Mouse (Mus musculus) sigmoid colon, adult 10 weeks (tissue): ENCODE results near the gene Olfr195. TPM values are rescaled to one million over a fixed set of nuclear protein-coding genes. Genes with fewer than 3 reads are reported as not detected.

Source experiments
- polyA plus RNA-seq: library from polyadenylated mRNA; stranded (reverse); fragments of 350-450 nt; fragmentation: Illumina TruSeq; extraction: RNeasy Lipid Tissue Mini Kit (QIAGEN cat#74804); gene quantifications from one replicate; pipeline ENCODE4 v1.2.3, GENCODE M21; 2014; ENCODE audit warnings: low read depth, low replicate concordance

Gene Olfr195
- not detected for polyA plus RNA-seq

GRCm38 (mm10) chr16:59146746-59147145, at the start of gene Olfr195:
Gene Olfr195, plus strand, starts transcription at chr16:59147046.

GRCm38 (mm10) chr16:59111781-59112180, 35.1 kb upstream of the Olfr195 start, which contains the start of gene Olfr193:
Gene Olfr193, minus strand, starts transcription at chr16:59111881.

GRCm38 (mm10) chr16:59120969-59121368, 25.9 kb upstream of the Olfr195 start, which contains the start of gene Olfr194:
Gene Olfr194, minus strand, starts transcription at chr16:59121069.

GRCm38 (mm10) chr16:59170354-59170753, 23.5 kb downstream of the Olfr195 start, which contains the start of gene Olfr196:
Gene Olfr196, minus strand, starts transcription at chr16:59170454.

Other genes with a start within 250 kb of the Olfr195 start
- not detected for gene Olfr181, start 218.3 kb upstream of the Olfr195 start, polyA plus RNA-seq
- gene Olfr180, start 217.7 kb upstream of the Olfr195 start, polyA plus RNA-seq = not detected
- not detected for gene Olfr183, start 151.7 kb upstream of the Olfr195 start, polyA plus RNA-seq
- gene Olfr186, start 116.8 kb upstream of the Olfr195 start, polyA plus RNA-seq = not detected
- not detected for gene Olfr187, start 107.3 kb upstream of the Olfr195 start, polyA plus RNA-seq
- gene Olfr190, start 69.0 kb upstream of the Olfr195 start, polyA plus RNA-seq = not detected
- gene Olfr191, start 57.2 kb upstream of the Olfr195 start, polyA plus RNA-seq = not detected
- gene Olfr193, start 35.2 kb upstream of the Olfr195 start, polyA plus RNA-seq = not detected
- gene Olfr194, start 26.0 kb upstream of the Olfr195 start, polyA plus RNA-seq = not detected
- not detected for gene Olfr196, start 23.4 kb downstream of the Olfr195 start, polyA plus RNA-seq
- gene Olfr198, start 56.5 kb downstream of the Olfr195 start, polyA plus RNA-seq = not detected
- not detected for gene Olfr199, start 72.7 kb downstream of the Olfr195 start, polyA plus RNA-seq
- gene Olfr201, start 125.6 kb downstream of the Olfr195 start, polyA plus RNA-seq = not detected
- not detected for gene Olfr202, start 139.7 kb downstream of the Olfr195 start, polyA plus RNA-seq
- gene Olfr203, start 151.8 kb downstream of the Olfr195 start, polyA plus RNA-seq = not detected
- gene Olfr204, start 171.2 kb downstream of the Olfr195 start, polyA plus RNA-seq = not detected
- not detected for gene Olfr205, start 184.1 kb downstream of the Olfr195 start, polyA plus RNA-seq
- gene Olfr206, start 202.2 kb downstream of the Olfr195 start, polyA plus RNA-seq = not detected
- gene Olfr209, start 216.9 kb downstream of the Olfr195 start, polyA plus RNA-seq = not detected